Mouse (Mus musculus): Measurements from ENCODE around the gene Rasgef1b. TPM values are rescaled to one million over a fixed set of nuclear protein-coding genes. Genes with fewer than 3 reads are reported as not detected.

The Rasgef1b gene
- polyA plus RNA-seq, 1 experiment from 2014 or later = 75.6 TPM

DNA sequence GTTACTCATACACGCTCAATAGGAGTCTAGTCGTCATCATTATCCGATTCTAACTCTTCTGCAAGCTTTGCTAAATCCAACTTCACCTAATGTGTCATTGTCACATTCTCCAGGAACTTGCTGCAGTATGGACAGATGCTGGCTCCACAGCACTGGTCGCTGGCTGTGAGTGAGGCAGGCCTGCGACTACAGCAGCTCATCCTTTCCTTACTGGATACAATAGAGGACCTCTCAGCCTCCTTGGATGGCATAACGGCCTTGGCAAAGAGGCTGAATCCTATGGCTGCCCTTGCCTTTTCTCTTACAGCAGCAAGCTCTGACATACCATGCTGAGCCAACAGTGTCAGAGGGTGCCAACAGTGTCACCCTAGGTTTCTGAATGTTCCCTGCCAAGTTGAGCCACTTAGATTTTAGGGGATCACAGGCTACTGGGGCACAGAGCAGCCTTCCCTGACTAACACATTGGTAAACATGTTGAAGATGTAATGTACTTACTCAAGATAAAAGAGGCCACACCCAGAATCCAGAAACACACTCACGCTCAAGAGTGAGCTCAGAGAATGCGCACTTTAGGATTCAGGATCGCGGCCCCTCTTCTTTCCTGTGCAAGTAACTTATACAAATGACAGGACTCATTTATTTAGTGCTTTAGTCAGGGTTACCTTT lies 340.1 kb downstream of the Rasgef1b start:
- no peak overlapping the region for H3K4me3 ChIP-seq (replicated peaks; ENCODE audit: low read depth, low read length)
- H3K4me2 ChIP-seq (ENCODE audit: low read length) = no peak overlapping the region
- H3K27me3 ChIP-seq (ENCODE audit: control insufficient read depth, insufficient read depth, low read length) = peaks cover 76% of the 10 kb centered on the region
- H3K9ac ChIP-seq (replicated peaks; ENCODE audit: low read length) = no peak overlapping the region
- no peak overlapping the region for H3K27ac ChIP-seq (replicated peaks; ENCODE audit: low read depth, low read length)
- no peaks in the 10 kb centered on the region for H3K9me3 ChIP-seq (ENCODE audit: control insufficient read depth, low read length)
- no peak for ATAC-seq (ENCODE audit: low FRiP score, low TSS enrichment)
- WGBS = 85% methylated on average over 10 of the region's 10 CpGs
- H3K4me1 ChIP-seq (ENCODE audit: control insufficient read depth, insufficient read depth, low read length) = peaks cover 9% of the 10 kb centered on the region; the same call in 1 of the 2 replicates
- DNase-seq = no peak
- no peaks in the 10 kb centered on the region for H3K36me3 ChIP-seq (ENCODE audit: control insufficient read depth, insufficient read depth, low read length)

DNA sequence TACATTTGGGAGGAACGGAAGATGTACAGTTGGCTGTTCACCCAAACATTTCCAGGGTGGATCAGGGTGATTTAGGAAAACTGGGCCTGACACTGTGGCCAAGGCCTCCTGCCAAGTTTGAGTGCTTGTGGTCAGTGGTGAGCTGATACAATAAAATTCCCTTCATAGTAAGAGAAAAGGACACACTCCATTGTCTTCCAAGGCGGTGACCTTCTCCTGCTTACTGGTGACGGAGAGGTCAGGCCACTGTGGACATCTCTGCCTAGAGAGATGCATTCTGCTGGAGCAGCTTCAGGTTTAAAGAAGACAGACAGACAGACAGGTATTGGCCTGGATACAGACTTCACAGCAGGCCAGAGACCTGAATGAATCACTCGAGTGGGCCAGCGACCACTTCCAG lies 340.7 kb downstream of the Rasgef1b start:
- WGBS = 57% methylated on average over 5 of the region's 5 CpGs
- ATAC-seq (ENCODE audit: low FRiP score, low TSS enrichment) = no peak
- H3K4me2 ChIP-seq (ENCODE audit: low read length) = no peak overlapping the region
- H3K9me3 ChIP-seq (ENCODE audit: control insufficient read depth, low read length) = no peaks in the 10 kb centered on the region
- H3K27ac ChIP-seq (replicated peaks; ENCODE audit: low read depth, low read length) = no peak overlapping the region
- H3K9ac ChIP-seq (replicated peaks; ENCODE audit: low read length) = no peak overlapping the region
- H3K4me1 ChIP-seq (ENCODE audit: control insufficient read depth, insufficient read depth, low read length) = peaks cover 9% of the 10 kb centered on the region; the same call in 1 of the 2 replicates
- peaks cover 76% of the 10 kb centered on the region for H3K27me3 ChIP-seq (ENCODE audit: control insufficient read depth, insufficient read depth, low read length)
- H3K36me3 ChIP-seq (ENCODE audit: control insufficient read depth, insufficient read depth, low read length) = no peaks in the 10 kb centered on the region
- H3K4me3 ChIP-seq (replicated peaks; ENCODE audit: low read depth, low read length) = no peak overlapping the region
- DNase-seq = no peak

DNA sequence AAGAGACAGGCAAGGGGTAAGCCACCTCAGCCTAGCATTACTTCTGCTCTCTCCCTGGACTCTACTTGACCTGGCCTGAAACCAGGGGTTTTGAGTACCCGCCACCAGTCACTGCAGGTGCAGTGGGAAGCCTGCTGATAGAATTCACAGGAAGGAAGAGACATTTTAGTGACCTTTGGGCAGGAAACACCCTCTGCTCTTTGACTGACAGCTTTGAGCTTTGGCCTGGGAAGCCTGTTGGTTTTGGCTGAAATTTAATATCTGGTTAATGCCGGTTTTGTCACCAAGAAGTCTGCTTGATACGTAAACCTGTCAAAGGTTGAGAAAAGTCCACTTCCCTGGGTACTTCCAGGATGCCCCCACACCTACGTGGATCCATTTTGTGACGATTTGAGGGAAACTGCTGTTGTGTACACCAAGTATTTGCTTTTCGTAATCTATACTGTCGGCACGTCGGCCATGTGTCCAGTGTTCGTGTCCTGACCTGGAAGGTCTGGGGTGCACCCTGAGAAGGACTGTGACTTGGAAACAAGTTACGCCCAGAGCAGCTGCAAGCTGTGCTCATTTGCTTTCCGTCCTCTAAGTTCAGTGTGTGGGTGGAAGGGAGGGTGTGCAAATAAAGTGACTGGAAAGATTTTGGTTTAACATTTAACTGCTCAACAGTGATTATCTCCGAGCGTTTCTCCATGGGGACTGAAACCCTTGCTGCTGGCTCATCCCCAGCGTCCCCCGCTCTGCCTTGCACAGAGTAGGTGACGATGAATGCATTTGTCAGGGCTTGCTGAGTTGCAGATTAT lies 341.5 kb downstream of the Rasgef1b start:
- Histone ChIP-seq H3K9me3 (ENCODE audit: control insufficient read depth, low read length) (no peaks in the 10 kb centered on the region), H3K36me3 (ENCODE audit: control insufficient read depth, insufficient read depth, low read length) (no peaks in the 10 kb centered on the region), H3K4me1 (ENCODE audit: control insufficient read depth, insufficient read depth, low read length) (peaks cover 9% of the 10 kb centered on the region; the same call in 1 of the 2 replicates), H3K4me3 (replicated peaks; ENCODE audit: low read depth, low read length) (no peak overlapping the region), H3K4me2 (ENCODE audit: low read length) (no peak overlapping the region), H3K27me3 (ENCODE audit: control insufficient read depth, insufficient read depth, low read length) (peaks cover 78% of the 10 kb centered on the region), H3K9ac (replicated peaks; ENCODE audit: low read length) (no peak overlapping the region), H3K27ac (replicated peaks; ENCODE audit: low read depth, low read length) (no peak overlapping the region)
- WGBS = 77% methylated on average over 17 of the region's 17 CpGs
- no peak for ATAC-seq (ENCODE audit: low FRiP score, low TSS enrichment)
- DNase-seq = no peak

GRCm38 (mm10) chr5:99386246-99386845 lies 342.5 kb downstream of the Rasgef1b start:
- Histone ChIP-seq H3K36me3 (ENCODE audit: control insufficient read depth, insufficient read depth, low read length) (no peaks in the 10 kb centered on the region), H3K4me3 (replicated peaks; ENCODE audit: low read depth, low read length) (no peak overlapping the region), H3K4me1 (ENCODE audit: control insufficient read depth, insufficient read depth, low read length) (peaks cover 8% of the 10 kb centered on the region; the same call in 1 of the 2 replicates), H3K27me3 (ENCODE audit: control insufficient read depth, insufficient read depth, low read length) (peaks cover 70% of the 10 kb centered on the region), H3K9me3 (ENCODE audit: control insufficient read depth, low read length) (no peaks in the 10 kb centered on the region), H3K27ac (replicated peaks; ENCODE audit: low read depth, low read length) (no peak overlapping the region), H3K9ac (replicated peaks; ENCODE audit: low read length) (no peak overlapping the region), H3K4me2 (ENCODE audit: low read length) (no peak overlapping the region)
- DNase-seq (no peak), ATAC-seq (ENCODE audit: low FRiP score, low TSS enrichment) (no peak)
- WGBS = 25% methylated on average over 14 of the region's 14 CpGs

DNA sequence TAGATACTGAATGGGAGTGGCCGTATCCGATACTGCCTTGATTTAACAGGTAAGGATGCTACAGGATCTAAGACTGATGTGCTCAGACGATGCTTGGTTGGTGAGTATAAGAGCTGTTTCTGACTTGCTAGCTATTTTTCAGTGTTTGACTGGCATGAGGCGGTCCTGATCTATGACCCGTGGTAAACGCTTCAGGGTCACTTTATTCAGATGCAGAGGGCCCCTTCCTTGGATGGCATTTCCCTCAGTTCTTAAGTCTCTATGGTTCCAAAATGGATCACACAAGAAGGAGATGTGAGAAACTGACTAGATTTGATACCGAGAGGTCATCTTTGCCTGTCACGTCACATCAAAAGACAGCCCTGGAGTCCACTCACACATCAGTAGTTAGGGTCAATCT lies 343.1 kb downstream of the Rasgef1b start:
- 24% methylated on average over 8 of the region's 8 CpGs for WGBS
- DNase-seq (no peak), ATAC-seq (ENCODE audit: low FRiP score, low TSS enrichment) (no peak)
- Histone ChIP-seq H3K9ac (replicated peaks; ENCODE audit: low read length) (no peak overlapping the region), H3K27me3 (ENCODE audit: control insufficient read depth, insufficient read depth, low read length) (peaks cover 65% of the 10 kb centered on the region), H3K27ac (replicated peaks; ENCODE audit: low read depth, low read length) (no peak overlapping the region), H3K4me3 (replicated peaks; ENCODE audit: low read depth, low read length) (no peak overlapping the region), H3K4me2 (ENCODE audit: low read length) (no peak overlapping the region), H3K4me1 (ENCODE audit: control insufficient read depth, insufficient read depth, low read length) (peaks cover 6% of the 10 kb centered on the region; the same call in 1 of the 2 replicates), H3K36me3 (ENCODE audit: control insufficient read depth, insufficient read depth, low read length) (no peaks in the 10 kb centered on the region), H3K9me3 (ENCODE audit: control insufficient read depth, low read length) (no peaks in the 10 kb centered on the region)

DNA sequence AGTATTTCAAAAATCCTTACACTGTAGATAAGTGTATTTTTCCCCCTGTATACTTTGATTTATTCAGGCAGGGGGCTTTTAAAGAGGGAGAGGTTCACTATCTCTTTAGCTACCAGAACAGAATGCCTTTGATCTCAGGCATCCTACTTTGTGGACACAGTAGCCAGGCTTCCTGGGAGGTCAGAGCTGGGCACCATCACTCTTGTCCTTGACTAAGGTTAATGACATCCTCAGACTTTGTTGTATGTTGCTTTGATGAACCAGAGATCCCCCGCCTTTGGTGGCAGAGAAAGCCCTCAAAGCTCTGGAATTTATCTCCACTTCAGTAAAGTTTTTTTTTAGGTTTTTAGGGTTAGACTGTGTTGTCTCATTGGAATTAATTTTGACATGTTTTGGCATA lies 343.8 kb downstream of the Rasgef1b start:
- Histone ChIP-seq H3K9ac (replicated peaks; ENCODE audit: low read length) (no peak overlapping the region), H3K27me3 (ENCODE audit: control insufficient read depth, insufficient read depth, low read length) (peaks cover 58% of the 10 kb centered on the region), H3K36me3 (ENCODE audit: control insufficient read depth, insufficient read depth, low read length) (no peaks in the 10 kb centered on the region), H3K4me2 (ENCODE audit: low read length) (no peak overlapping the region), H3K27ac (replicated peaks; ENCODE audit: low read depth, low read length) (no peak overlapping the region), H3K4me1 (ENCODE audit: control insufficient read depth, insufficient read depth, low read length) (peaks cover 8% of the 10 kb centered on the region), H3K4me3 (replicated peaks; ENCODE audit: low read depth, low read length) (no peak overlapping the region), H3K9me3 (ENCODE audit: control insufficient read depth, low read length) (no peaks in the 10 kb centered on the region)
- no peak for DNase-seq
- ATAC-seq (ENCODE audit: low FRiP score, low TSS enrichment) = no peak
- WGBS = 17% methylated on average over 1 of the region's 1 CpGs

DNA sequence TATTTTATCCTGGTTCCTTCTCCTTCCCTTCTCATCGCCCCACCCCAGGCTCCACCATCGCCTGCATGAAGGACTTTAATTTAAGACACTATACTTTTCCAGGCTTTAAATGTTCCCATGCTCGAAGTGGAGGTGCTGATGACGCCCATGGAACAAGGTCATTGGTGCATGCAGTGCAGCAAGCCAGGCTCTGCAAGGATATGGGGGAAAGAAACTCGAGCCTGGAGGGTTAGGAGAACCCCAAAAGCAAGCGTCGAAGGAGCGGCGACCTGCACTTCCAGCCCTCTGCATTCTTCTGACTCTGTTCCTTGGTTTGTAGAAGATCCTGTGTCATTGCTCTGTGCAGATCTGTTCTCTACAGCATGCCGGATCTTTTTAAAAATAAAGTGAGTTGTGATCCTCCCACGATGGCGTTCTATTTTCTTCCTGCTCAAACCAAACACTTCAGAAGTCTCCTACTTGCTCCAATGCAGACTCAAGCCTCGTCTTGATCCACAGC lies 345.0 kb downstream of the Rasgef1b start:
- ATAC-seq (ENCODE audit: low FRiP score, low TSS enrichment) = no peak

DNA sequence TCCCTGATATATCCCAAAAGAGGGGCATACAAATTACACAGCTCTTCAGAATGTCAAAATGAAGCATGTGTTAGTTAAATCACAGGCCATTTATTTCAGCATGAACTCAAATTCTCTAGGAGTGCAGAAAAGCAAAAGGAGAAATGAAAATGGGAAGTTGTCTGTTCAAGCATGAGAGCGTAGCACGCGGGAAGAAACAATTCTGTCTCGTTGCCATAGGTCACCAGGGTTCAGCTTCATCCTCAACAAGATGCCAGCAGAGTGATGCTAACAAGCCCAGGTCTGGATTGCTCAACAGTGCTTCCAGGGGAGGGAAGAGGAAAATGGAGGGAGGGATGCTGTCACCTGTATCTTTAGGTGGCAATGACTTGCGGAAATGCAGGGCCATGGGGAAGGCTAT lies 346.1 kb downstream of the Rasgef1b start:
- Histone ChIP-seq H3K4me3 (replicated peaks; ENCODE audit: low read depth, low read length) (no peak overlapping the region), H3K36me3 (ENCODE audit: control insufficient read depth, insufficient read depth, low read length) (no peaks in the 10 kb centered on the region), H3K9me3 (ENCODE audit: control insufficient read depth, low read length) (no peaks in the 10 kb centered on the region), H3K27ac (replicated peaks; ENCODE audit: low read depth, low read length) (no peak overlapping the region), H3K27me3 (ENCODE audit: control insufficient read depth, insufficient read depth, low read length) (peaks cover 39% of the 10 kb centered on the region), H3K4me1 (ENCODE audit: control insufficient read depth, insufficient read depth, low read length) (peaks cover 25% of the 10 kb centered on the region), H3K4me2 (ENCODE audit: low read length) (no peak overlapping the region), H3K9ac (replicated peaks; ENCODE audit: low read length) (no peak overlapping the region)
- DNase-seq = no peak
- WGBS = 68% methylated on average over 5 of the region's 5 CpGs
- no peak for ATAC-seq (ENCODE audit: low FRiP score, low TSS enrichment)

More for the DNA sequence above, 345.0 kb downstream of the Rasgef1b start:
- no peaks in the 10 kb centered on the region for H3K9me3 ChIP-seq (ENCODE audit: control insufficient read depth, low read length)
- no peak for DNase-seq
- H3K4me3 ChIP-seq (replicated peaks; ENCODE audit: low read depth, low read length) = no peak overlapping the region
- no peak overlapping the region for H3K9ac ChIP-seq (replicated peaks; ENCODE audit: low read length)
- H3K27me3 ChIP-seq (ENCODE audit: control insufficient read depth, insufficient read depth, low read length) = peaks cover 46% of the 10 kb centered on the region
- H3K4me2 ChIP-seq (ENCODE audit: low read length) = no peak overlapping the region
- peaks cover 18% of the 10 kb centered on the region for H3K4me1 ChIP-seq (ENCODE audit: control insufficient read depth, insufficient read depth, low read length)
- H3K36me3 ChIP-seq (ENCODE audit: control insufficient read depth, insufficient read depth, low read length) = no peaks in the 10 kb centered on the region
- H3K27ac ChIP-seq (replicated peaks; ENCODE audit: low read depth, low read length) = no peak overlapping the region
- 71% methylated on average over 13 of the region's 13 CpGs for WGBS

Data from midbrain, embryonic 14.5 days (tissue).